Mouse (Mus musculus): ENCODE results near the gene Atp2b4.

DNA sequence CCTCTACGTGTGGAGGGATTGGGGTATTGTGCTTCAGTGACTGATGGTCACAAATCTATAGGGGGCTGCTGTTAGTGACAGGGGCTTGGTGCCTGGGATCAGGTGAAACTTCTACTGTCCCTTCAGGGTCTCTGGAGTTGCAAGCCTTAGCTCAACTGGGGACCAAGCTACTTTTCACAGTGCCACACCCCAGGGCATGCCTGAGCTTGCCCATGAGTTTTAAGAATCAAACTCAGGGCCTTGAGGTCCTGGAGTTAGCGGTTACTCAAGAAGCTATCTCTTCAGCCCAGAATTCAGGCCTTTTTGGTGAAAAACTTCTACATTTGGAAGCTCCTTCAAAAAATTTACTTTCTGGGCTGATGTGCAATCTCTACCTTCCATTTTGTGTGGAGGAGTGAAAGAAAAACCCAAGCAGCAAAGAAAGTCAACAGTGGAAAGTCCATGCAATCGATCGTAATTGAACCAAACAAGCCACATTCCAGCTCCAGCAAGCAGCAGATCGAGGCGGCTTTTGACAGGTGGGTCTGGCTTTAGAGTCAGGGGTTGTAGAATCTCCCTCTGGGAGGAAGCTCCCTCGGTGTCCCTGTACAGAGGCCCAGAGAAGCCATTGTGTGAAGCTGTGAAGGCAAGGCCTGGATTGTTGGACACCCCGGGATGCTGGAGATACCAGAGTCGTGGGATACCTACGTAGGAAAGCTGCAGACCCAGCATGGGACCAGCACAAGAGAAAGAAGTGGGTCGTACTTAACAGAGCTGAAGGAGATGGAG, 136.5 kb downstream of the Atp2b4 start:
- TF ChIP-seq CTCF (IDR thresholded peaks at IDR 0.05; ENCODE audit: low read depth) (no peak), EP300 (optimal IDR thresholded peaks at IDR 0.05) (no peak)
